Mouse (Mus musculus): ENCODE data around the gene Fam160a1.

Fam160a1 gene

DNA sequence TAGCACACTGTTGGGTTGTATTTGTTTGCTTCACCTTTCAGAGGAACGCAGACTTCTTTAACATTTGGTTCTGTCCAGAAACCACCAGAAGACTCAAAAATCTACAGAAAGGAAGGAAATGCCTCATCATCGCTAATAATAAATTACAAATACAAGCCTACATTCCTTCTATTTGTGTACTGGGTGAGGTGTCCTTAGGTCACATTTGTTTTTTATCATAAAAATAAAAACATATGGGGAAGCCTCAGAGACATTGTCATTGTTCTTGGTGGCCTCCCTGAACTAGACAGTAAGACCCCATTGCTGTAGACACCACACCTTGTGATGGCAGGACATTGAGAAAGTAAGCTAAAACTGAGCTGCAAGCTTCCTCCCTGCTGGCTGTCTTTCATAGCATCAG lies at the start of gene Fam160a1:
Gene Fam160a1, minus strand, starts transcription at position 101 of the 400 bp plus-strand sequence.
- no peak for DNase-seq (ENCODE audit: low spot score)

DNA sequence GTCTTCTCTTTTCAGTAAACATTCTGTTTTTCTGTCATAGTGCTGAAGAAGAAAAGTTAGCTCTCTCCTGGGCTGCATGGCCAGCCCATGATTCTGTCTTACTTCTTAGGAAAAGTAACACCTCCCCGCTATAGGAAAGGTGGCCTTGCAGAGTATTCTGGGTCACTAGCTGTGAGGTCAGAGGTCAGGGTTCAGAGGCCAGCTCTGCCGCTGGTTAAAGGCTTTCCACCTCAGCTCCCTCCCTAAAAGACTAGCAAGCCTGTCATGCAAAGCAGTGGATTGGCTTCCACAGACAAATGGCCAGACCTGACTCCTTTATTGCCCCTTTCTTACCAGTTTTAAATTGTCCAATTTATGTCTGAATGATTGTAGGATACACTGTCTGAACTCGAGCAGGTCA lies 46.9 kb upstream of the Fam160a1 start:
- no peak for DNase-seq (ENCODE audit: low spot score)

DNA sequence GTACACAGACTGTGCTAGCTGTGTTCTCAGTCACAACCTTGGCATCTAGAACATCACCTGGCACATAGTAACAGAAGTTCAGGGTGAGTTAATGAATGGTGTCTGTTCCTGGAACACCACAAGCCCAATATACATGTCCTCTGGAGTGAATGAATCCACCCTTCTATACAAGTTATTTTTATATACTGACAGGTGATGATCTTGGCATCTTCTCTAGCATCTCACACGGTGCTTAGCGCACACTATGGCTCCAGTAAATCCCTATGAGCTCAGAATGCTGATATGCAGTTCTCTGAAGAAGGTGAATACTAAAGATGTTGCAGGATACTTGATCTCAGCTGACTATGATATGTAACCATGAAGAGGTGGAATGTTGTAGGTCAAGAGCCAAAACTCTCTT lies 45.8 kb upstream of the Fam160a1 start:
- DNase-seq (ENCODE audit: low spot score), result no peak

DNA sequence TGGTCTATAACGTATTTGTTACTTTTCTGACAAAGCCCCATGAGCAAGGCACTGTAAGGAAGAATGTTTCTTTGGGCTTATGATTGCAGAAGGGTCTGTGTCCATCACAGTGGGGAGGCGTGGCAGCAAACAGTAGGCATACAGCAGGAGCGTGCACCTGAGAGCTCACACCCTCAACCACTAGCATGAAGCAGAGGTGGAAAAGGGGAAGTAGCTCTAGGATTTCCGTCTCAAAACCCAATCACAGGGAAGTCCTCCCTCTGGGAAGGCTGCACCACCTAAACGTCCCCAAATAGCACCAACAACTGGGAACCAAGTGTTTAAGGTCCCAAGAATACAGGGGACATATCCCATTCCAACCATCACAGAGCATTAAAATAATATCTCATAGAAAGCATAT lies 43.9 kb upstream of the Fam160a1 start:
- DNase-seq (ENCODE audit: low spot score), result no peak

DNA sequence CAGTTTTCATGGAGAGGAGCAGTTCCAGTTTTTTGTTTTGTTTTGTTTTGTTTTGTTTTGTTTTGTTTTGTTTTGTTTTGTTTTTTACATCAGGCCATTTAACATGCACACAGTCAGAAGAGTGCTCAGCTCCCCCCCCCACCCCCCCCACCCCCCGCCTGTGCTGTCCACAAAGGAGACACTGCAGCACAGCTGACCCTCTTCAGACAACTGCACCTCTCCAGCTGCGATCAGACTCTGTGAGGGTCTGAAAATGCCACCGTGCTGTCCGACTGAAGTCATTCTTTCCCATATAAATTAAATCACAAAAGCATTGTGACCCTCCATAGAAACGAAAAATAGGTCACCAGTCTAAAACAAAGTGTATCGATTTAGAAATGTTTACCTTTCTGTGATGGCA lies 42.2 kb upstream of the Fam160a1 start:
- no peak for DNase-seq (ENCODE audit: low spot score)

DNA sequence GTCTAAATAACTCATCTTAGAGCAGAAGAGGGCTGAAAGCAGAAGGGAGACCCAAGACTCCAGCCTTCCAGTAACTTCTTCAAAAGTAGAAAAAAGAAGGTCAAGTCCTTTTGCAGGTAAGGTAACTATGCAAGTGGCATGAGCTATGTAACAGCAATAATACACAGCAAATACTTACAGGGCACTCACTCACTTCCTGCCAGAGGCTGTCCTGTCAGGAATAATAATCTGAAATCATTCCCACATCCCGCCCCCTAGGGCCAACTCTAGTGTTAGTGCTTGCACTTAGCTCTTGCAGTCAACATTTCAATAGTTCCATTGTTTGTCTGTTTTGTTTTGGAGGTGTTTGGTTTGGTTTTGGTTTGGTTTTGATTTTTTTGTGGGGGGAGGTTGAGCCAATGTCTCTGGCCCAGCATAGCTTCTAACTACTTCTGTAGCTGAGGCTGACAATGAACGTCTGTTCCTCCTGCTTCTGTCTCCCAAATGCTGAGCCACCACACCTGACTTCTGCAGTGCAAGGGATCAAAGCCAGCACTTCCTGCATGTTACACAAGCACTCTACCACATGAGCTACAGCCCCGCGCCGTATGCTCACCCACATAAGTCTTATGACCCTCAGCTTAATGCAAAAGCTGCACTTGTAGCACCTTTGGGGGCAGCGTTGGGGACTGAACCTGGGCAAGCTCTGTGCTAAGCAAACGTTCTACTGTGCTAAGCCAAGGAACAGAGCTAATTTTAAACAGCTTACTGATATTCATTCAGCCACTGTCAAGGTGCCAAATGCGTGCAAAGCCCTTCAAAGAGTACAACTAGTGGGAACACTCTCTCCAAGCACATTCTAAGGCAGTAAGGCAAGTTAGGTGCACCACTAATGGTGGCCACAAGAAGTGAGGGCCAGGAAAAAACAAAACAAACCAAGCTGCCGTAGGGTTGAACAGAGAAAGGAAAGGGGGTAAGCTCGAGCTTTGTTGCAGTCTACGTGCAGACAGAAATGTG lies 41.3 kb upstream of the Fam160a1 start:
- no peak for DNase-seq (ENCODE audit: low spot score)

DNA sequence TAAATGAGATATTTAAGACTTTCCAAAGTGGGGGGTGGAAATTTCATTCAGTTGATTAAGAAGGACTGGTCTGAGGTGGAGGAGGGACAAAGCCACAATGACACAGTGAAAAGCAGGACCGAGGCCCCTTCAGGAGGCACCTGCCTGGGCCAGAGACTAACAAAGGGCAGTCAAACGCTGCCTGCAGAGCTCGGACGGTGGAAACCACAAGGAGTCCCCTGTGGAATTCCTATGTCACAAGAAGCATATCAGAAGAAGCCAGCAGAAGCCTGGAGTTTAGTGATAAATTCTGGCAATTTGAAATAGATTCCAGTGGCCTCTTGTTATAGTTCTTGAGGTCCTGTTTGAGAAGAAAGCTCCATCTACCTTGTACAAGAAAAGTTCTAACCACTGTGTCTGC lies 40.0 kb upstream of the Fam160a1 start:
- no peak for DNase-seq (ENCODE audit: low spot score)

DNA sequence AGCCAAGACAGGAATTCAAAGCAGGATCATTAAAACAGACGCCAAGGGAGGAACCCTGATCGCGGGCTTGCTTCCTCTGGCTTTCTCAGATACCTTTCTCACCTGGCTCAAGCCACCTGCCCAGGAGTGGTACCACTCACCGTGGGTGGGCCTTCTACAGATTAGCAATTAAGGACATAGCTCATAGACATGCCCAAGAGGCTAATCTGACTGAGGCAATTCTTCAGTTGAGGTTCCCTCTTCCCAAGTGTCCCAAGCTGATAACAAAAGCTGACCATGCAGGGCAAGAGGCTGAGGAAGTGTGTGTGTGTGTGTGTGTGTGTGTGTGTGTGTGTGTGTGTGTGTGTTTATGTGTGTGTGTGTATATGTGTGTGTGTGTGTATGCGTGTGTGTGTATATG lies 38.9 kb upstream of the Fam160a1 start:
- DNase-seq (ENCODE audit: low spot score), result no peak

DNA sequence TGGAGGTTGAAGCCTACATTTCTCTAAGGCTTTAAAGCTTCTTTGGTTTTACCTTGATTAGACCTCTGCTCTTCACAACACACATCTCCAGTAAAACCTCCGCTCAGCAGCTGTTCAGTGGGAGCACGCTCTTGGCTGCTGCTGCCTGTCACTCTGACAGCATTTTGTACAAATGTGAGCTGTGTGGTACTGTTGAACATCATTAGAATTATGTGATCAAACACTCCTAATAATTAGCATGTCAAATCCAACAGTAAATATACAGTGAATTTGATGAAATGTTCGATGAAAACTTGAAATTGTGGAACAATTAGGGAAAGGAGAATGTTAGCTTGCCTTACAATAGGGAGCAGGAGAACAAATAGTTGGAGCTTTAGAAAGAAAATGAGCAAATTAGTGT lies 38.0 kb upstream of the Fam160a1 start:
- no peak for DNase-seq (ENCODE audit: low spot score)

DNA sequence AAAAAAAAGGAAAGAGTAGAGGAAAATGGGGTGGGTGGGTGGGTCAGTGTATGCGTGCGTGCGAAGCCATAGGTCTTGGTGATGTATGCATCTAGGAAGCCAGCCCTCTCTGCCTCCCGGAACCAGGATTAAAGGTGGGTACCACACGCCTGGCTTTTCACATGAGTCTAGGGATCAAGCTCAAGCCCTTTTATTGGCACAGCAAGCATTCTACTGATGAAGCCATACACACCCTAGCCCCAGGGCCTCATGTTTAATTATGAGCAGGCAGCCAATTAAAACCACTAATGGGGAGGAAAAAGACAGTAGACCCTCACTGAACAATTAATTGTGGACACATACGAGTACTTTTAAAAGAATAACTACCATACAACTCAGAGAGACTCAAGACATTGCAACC lies 37.1 kb upstream of the Fam160a1 start:
- no peak for DNase-seq (ENCODE audit: low spot score)

DNA sequence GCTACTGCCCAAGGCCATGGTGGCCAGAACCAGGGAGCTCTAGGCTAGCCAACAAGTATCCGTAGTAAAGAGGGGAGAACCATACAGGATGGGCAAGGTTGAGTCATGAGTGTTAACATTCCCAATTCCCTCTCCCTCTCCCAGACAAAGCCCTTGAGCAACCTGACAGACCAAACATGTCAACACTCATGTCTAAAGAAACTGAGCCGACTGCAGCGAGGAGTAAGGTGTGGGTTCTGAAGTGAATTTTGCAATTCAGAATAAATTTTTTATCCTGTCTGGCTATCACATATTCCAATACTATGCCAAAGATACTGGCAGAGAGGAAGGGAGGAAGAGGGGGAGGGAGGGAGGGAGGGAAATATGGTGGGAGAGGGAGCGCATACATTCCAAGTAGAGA lies 36.6 kb upstream of the Fam160a1 start:
- no peak for DNase-seq (ENCODE audit: low spot score)

DNA sequence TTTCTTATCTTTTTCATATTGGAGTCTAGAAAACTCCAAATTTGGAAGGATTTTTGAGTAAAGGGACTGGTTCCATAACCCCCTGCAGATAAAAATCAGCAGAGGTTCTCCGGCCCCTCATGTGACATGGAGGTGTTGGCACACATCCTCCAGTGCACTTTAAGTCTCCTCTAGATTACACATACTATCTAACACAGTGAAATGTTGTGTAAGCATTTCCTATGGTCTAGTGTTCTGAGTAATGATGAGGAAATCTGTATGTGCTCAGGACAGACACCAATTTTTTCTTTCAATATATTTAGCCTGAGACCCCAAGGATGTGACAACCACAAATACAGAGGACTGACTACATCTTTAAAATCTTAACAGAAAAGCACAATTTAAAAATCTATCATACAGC lies 33.0 kb upstream of the Fam160a1 start:
- no peak for DNase-seq (ENCODE audit: low spot score)

DNA sequence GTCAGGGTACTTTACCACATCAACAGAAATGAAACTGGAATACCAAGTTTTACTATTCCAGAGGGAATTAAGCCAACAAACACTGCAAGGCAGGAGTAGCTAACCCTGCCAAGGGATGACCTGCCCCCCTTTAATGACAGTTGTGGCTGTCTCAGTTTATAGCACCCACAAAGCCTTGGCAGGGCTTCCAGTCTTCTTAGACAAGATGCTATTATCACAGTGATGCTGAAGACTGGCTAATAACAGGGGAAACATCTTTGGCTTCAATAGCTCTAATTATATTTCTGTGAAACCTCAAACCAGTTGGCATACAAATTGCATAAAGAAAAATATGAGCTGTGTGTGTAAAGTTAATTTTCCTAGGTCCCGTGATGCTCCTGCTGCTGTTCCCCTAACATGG lies 29.2 kb upstream of the Fam160a1 start:
- DNase-seq (ENCODE audit: low spot score), result no peak

DNA sequence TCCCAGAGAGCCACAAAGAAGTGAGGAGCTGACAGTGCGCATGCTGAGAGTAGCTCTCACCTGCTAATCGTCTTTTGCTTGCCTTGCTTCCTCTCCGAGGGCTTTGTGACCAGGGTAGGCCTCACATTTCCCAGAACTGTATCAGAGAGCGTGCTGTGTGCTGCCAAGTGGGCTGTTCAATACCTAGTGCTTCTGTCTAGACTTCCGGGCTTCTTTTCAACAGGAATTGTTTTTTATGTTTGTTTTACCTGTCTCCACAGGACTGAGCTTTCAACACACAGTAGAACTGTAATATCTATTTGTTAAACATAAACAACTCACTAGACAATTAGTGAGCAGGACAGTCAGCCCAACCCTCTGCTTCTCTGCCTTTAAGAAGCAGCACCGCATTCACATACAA lies 28.2 kb upstream of the Fam160a1 start:
- DNase-seq (ENCODE audit: low spot score), result no peak

DNA sequence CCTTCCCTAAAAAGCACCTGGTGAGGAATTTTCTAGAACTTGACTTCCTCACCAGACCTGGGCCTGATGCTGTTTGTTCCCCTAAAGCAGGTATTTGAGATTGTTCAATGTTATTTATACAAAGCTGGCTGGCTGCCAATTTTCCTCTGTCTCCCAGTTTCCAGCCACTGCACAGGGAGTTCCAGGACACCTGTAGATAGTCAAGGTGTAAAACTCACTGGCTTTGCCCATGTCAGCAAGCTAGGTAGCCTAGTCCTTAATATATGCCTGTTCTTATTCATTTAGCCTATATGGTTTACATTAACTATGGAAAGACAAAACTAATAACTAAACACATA lies 25.8 kb upstream of the Fam160a1 start:
- DNase-seq (ENCODE audit: low spot score), result no peak

DNA sequence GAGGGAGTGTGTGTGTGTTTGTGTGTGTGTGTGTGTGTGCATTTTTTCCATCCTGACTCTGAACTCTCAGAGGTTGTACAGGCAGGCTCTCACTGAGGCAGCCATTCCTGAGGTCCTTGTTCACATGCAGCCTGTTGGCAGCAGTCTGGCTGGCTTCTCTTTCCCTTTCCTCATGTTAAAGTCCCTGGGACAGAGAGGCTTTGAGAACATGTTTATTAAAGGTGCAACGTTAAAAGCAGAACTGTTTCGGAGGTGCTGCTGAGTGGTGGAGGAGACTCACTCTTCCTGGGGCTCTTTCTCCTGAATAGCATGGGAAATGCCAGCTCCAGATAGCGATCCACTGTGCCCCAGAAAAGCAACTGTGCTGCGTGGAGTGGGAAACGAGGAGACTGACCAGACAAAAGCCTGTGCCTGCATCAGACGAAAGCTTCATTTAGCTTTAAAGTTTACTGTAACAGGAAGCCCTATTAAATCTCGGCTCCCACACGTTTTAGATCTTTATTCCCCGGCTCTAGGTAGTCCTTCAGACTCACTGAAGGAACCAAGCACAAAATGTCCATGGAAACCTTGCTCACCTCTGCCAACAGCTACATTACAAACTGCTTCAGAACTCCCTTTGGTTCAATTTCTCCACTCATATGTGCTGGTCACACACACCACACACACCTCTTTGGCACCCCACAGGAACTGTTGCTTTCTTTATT lies 25.2 kb upstream of the Fam160a1 start:
- DNase-seq (ENCODE audit: low spot score), result no peak

DNA sequence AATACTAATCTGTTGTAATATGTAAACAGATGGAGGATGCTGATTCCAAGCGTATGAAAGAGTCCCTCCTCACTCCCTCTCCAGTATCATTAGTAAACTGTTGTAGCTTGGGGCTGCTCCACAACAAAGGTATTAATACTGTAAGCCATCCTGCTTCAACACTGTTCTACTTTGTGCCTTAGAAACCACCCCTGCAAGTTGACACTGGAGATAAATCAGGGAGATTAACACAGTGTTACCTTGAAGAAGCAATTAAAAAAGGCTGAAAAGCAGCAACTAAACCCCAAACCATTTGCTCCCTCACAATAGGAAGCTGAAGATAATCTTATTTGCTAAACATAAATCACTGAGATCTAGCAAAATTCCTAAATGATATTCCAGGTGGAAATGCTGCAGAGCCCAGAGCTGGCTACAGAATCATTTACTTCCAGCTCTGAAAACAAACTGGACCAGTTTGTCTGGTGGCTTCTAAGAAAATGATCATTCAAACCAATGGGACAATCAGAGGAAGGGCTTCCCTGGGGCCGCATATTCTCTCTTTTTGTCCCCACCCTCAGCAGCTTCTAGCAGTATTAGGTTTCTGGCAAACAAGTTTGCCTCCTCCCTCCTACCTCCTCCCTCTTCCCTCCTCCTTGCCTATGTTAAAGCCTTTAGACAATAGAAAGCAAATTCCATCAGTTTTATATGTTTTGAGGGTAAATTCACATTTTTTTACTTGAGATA lies 24.5 kb upstream of the Fam160a1 start:
- DNase-seq (ENCODE audit: low spot score), result no peak

DNA sequence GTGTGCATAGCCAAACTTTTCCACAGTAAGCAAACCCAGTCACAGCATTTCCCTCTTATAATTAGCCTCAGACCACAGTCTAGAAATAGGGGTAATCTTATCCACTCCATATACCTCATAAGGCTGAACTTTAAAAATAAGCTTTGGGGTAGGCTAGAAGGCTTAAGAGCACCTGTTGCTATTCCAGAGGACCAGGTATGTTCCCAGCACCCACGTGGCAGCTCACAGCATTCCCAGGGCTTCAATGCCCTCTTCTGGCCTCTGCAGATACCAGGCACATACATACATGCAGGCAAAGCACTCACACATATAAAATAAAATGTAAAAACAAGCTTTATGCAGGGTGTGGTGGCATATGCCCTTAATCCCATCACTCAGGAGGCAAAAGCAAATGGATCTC lies 16.5 kb upstream of the Fam160a1 start:
- DNase-seq (ENCODE audit: low spot score), result no peak

DNA sequence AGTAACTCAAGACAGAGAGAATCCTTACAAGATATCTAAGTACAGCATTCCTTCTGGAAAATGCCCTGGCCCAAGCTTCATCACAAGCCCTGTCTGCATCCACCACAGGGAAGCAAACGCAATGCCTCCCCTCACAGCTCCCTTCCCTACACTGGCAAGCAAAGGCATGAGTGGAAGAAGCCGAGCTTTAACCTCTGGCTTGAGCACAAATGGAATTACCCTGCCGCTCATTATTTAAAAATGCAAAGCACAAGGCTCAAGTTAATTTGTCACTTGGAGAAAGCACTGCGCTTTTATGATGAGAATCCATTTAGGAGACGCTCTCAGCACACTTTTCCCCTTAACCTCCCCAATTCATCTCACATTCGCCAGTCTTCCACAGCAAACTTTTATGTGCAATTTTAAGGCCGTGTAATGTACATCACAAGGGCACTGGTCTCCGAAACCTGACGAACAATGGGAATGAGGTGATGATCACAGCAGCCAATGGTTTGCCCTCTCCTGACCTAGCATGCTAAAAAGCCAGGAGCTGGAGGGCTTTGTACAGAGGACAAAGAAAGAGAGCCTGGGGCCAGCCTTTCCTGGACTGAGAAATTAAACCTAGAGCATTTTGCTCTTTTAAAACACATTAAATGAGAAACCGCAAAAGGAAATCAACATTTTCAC lies 15.5 kb upstream of the Fam160a1 start:
- no peak for DNase-seq (ENCODE audit: low spot score)

DNA sequence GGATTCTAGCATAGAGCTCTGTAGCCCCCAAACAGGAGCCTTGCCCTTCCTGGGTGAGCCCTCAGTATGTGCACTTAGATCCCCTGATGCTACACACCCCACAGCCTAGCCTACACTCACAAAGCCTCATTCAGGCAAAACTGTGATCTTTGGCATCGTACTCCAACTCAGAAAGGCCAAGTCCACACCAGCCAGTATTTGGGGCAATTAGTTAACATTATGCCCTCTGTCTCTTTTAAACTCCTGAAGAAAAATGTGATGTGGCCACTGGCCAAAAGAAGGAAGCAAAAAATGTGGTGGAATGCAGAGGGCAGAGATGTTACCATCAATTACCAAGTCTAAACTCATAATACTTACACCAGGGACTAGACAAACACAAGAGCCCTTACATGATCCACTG lies 14.7 kb upstream of the Fam160a1 start:
- no peak for DNase-seq (ENCODE audit: low spot score)

DNA sequence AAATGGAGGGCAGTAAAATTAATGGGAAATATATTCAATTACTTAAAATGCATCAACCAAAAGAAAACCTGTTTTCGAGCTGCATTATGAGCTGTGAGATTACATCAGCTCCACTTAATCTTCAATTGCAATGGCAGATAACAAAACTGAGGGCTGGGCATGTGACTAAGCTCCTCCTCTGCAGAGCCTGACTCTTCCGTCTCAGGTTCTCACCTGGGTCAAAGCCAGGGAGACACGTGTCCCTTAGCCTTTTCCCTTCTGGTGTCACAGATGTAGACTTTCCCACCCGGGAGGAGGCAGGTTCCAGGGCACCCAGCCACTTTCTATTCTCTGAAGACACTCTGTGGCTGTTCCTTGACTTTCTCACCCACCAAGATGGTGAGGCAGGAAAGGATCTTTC lies 12.0 kb upstream of the Fam160a1 start:
- DNase-seq (ENCODE audit: low spot score), result peak; percentile 6

DNA sequence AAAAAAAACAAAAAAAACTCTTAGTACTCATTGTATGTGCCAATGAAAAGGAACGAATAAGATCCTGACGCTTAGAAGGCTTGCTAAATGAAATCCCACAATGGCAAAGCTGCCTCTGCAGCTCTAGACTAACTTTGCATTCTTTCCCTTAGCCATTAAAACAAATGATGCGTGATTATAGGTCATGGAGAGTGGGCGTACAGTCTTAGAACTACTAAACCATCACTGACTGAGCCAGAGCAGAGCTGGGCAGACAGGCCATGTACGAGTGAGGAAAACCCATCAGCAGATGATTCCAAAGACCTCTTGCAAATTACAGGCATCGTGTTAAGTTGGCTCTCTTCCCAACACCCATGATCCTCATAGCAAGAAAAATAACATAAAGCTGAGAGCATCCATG lies 10.7 kb upstream of the Fam160a1 start:
- no peak for DNase-seq (ENCODE audit: low spot score)
